Mouse (Mus musculus) small intestine, adult 2 months (tissue): ENCODE results near the gene Myh7. TPM values are rescaled to one million over a fixed set of nuclear protein-coding genes. Genes with fewer than 3 reads are reported as not detected.
"Not testable (repeated sequence)": the region's sequence is repeated elsewhere in the genome, so short reads cannot be mapped to it uniquely, and the experiment has no call there.

ENCODE experiments used
- H3K27ac ChIP-seq: fragments of 200-500 bp; 2 replicates; pipeline ENCODE4 v1.5.1; 2012; ENCODE audit warnings: low read depth, low read length, control low read depth, inconsistent platforms; ENCODE audit not compliant: insufficient read depth
- H3K27me3 ChIP-seq: fragments of 200-500 bp; 2 replicates; pipeline ENCODE4 v1.6.1; 2012; ENCODE audit warnings: mild to moderate bottlenecking, moderate library complexity, low read length, inconsistent platforms; ENCODE audit not compliant: control insufficient read depth, insufficient read depth
- H3K36me3 ChIP-seq: fragments of 200-500 bp; 2 replicates; pipeline ENCODE4 v1.6.1; 2012; ENCODE audit warnings: mild to moderate bottlenecking, low read length, control low read depth, inconsistent platforms; ENCODE audit not compliant: control insufficient read depth, insufficient read depth
- H3K4me1 ChIP-seq: fragments of 200-500 bp; 2 replicates; pipeline ENCODE4 v1.6.1; 2012; ENCODE audit warnings: low read length, inconsistent platforms, mixed read lengths; ENCODE audit not compliant: control insufficient read depth, insufficient read depth, insufficient read length
- H3K4me3 ChIP-seq: fragments of 200-500 bp; 2 replicates; pipeline ENCODE4 v1.5.1; 2012; ENCODE audit warnings: low read depth, mild to moderate bottlenecking, control low read depth, inconsistent platforms, low read length, moderate library complexity
- CTCF ChIP-seq: fragments of 200-500 bp; IDR thresholded peaks from 2 replicates; pipeline ENCODE4 v1.5.1; 2012; ENCODE audit warnings: low read depth, mild to moderate bottlenecking, control low read depth, inconsistent platforms, low read length, moderate library complexity, mixed read lengths; ENCODE audit not compliant: insufficient replicate concordance, insufficient read length; ENCODE audit errors: extremely low read depth
- POLR2A ChIP-seq: fragments of 200-500 bp; IDR thresholded peaks from 2 replicates; pipeline ENCODE4 v1.6.1; 2012; ENCODE audit warnings: low read depth, mild to moderate bottlenecking, control low read depth, inconsistent platforms, low read length, moderate library complexity
- whole genome bisulfite sequencing: fragments of 180-500 bp; shearing (Covaris S2); methylation state at CpG from one replicate; pipeline ENCODE4 v1.1.7; 2018; 5-methylcytosine and 5-hydroxymethylcytosine counted together
- polyA plus RNA-seq: library from polyadenylated mRNA; depleted of rRNA; stranded (reverse); fragments of >200 nt; gene quantifications from 2 replicates; pipeline ENCODE4 v1.2.3, GENCODE M21; 2012; rRNA removed

The Myh7 gene
- polyA plus RNA-seq, result 0.10 and 0.18 TPM in 2 replicates

- Histone ChIP-seq H3K36me3 (no peaks in the 10 kb centered on the region), H3K27me3 (no peaks in the 10 kb centered on the region), H3K4me3 (no peak within 1 kb of the TSS), H3K27ac (no peak within 1 kb of the TSS), H3K4me1 (no peaks in the 10 kb centered on the region)
- TF ChIP-seq POLR2A (no peak), CTCF (no peak)
- WGBS, result 63% methylated on average over 11 of the region's 11 CpGs
Observed at GRCm38 (mm10) chr14:54994136-54994868, at the start of gene Myh7. Gene Myh7 (minus strand): TSS chr14:54994626.

GRCm38 (mm10) chr14:55043694-55044093 lies 49.3 kb upstream of the Myh7 start:
- WGBS, result 59% methylated on average over 2 of the region's 2 CpGs
- not testable (repeated sequence) for H3K4me1 ChIP-seq, H3K27ac ChIP-seq, H3K36me3 ChIP-seq, H3K4me3 ChIP-seq, H3K27me3 ChIP-seq

- H3K4me3 ChIP-seq, result no peak overlapping the region
- 72% methylated on average over 19 of the region's 19 CpGs for WGBS
- no peak for TF ChIP-seq POLR2A
- no peak for TF ChIP-seq CTCF
Observed at GRCm38 (mm10) chr14:55032695-55033225, 38.3 kb upstream of the Myh7 start.

GRCm38 (mm10) chr14:55029034-55029698 lies 34.7 kb upstream of the Myh7 start:
- TF ChIP-seq POLR2A, result no peak
- peak; percentile 52; the same call in 1 of the 2 replicates for TF ChIP-seq CTCF
- Histone ChIP-seq H3K27me3 (no peaks in the 10 kb centered on the region), H3K4me1 (no peaks in the 10 kb centered on the region), H3K4me3 (no peak overlapping the region), H3K27ac (no peak overlapping the region), H3K36me3 (peaks cover 12% of the 10 kb centered on the region)
- 24% methylated on average over 11 of the region's 11 CpGs for WGBS

More at GRCm38 (mm10) chr14:55032695-55033225, 38.3 kb upstream of the Myh7 start:
- Histone ChIP-seq H3K36me3 (no peaks in the 10 kb centered on the region), H3K4me1 (no peaks in the 10 kb centered on the region), H3K27ac (no peak overlapping the region), H3K27me3 (no peaks in the 10 kb centered on the region)

- Histone ChIP-seq H3K27ac (no peak overlapping the region), H3K27me3 (no peaks in the 10 kb centered on the region), H3K4me1 (no peaks in the 10 kb centered on the region), H3K4me3 (no peak overlapping the region), H3K36me3 (peaks cover 17% of the 10 kb centered on the region)
- 63% methylated on average over 5 of the region's 5 CpGs for WGBS
- TF ChIP-seq CTCF, result no peak
Observed at GRCm38 (mm10) chr14:55028333-55028835, 34.0 kb upstream of the Myh7 start.

GRCm38 (mm10) chr14:55027653-55028052 lies 33.2 kb upstream of the Myh7 start:
- H3K27ac ChIP-seq, result no peak overlapping the region
- TF ChIP-seq POLR2A, result no peak
- TF ChIP-seq CTCF, result peak; percentile 7; the same call in 1 of the 2 replicates

GRCm38 (mm10) chr14:55027251-55027650 lies 32.8 kb upstream of the Myh7 start:
- 45% methylated on average over 5 of the region's 5 CpGs for WGBS
- no peaks in the 10 kb centered on the region for H3K27me3 ChIP-seq
- H3K4me3 ChIP-seq, result no peak overlapping the region
- no peak for TF ChIP-seq POLR2A
- TF ChIP-seq CTCF, result no peak
- H3K27ac ChIP-seq, result no peak overlapping the region
- peaks cover 26% of the 10 kb centered on the region for H3K36me3 ChIP-seq
- no peaks in the 10 kb centered on the region for H3K4me1 ChIP-seq

More at GRCm38 (mm10) chr14:55027653-55028052, 33.2 kb upstream of the Myh7 start:
- no peaks in the 10 kb centered on the region for H3K27me3 ChIP-seq
- no peak overlapping the region for H3K4me3 ChIP-seq
- WGBS, result 60% methylated on average over 6 of the region's 6 CpGs
- H3K4me1 ChIP-seq, result no peaks in the 10 kb centered on the region
- H3K36me3 ChIP-seq, result peaks cover 22% of the 10 kb centered on the region
